Mouse (Mus musculus) myocyte (in vitro differentiated cells): ENCODE data around the gene Fcrla. TPM values are rescaled to one million over a fixed set of nuclear protein-coding genes. Genes with fewer than 3 reads are reported as not detected.

Experiments
- H3K27me3 ChIP-seq: one replicate; pipeline ENCODE4 v1.6.1; 2011; ENCODE audit not compliant: control insufficient read depth, insufficient read depth, insufficient read length
- H3K36me3 ChIP-seq: one replicate; pipeline ENCODE4 v1.6.1; 2011; ENCODE audit not compliant: control insufficient read depth, insufficient read depth
- H3K4me2 ChIP-seq: one replicate; pipeline ENCODE4 v1.6.1; 2011; ENCODE audit warnings: low read depth, control low read depth
- H3K4me3 ChIP-seq: one replicate; pipeline ENCODE4 v1.5.1; 2011; ENCODE audit warnings: mild to moderate bottlenecking, control low read depth, moderate library complexity
- H3K79me2 ChIP-seq: one replicate; pipeline ENCODE4 v1.6.1; 2011; ENCODE audit not compliant: control insufficient read depth, insufficient read depth
- H3ac ChIP-seq: one replicate; pipeline ENCODE4 v1.6.1; 2011; ENCODE audit not compliant: control insufficient read depth, insufficient read length
- CEBPB ChIP-seq: IDR thresholded peaks from 2 replicates; pipeline ENCODE4 v1.6.1; 2011; ENCODE audit warnings: mild to moderate bottlenecking, moderate library complexity; ENCODE audit not compliant: poor library complexity, insufficient read depth, severe bottlenecking
- E2F4 ChIP-seq: IDR thresholded peaks from one replicate; pipeline ENCODE4 v1.6.1; 2011; ENCODE audit warnings: mild to moderate bottlenecking, control low read depth, moderate library complexity; ENCODE audit not compliant: insufficient read depth
- MAX ChIP-seq: IDR thresholded peaks from one replicate; pipeline ENCODE4 v1.6.1; 2011; ENCODE audit warnings: low read depth, mild to moderate bottlenecking, control low read depth
- MYOD1 ChIP-seq, 3 experiments: IDR thresholded peaks; one replicate each; pipeline ENCODE4 v1.6.1; 2011; ENCODE audit warnings: control low read depth in 2 of 3, low read depth in 2 of 3, mild to moderate bottlenecking in 2 of 3, moderate library complexity in 1 of 3; ENCODE audit not compliant: insufficient read length in 2 of 3, control insufficient read depth in 1 of 3
- MYOG ChIP-seq, 3 experiments: IDR thresholded peaks; one replicate each; pipeline ENCODE4 v1.6.1; 2011; ENCODE audit warnings: control low read depth in 2 of 3, low read depth in 2 of 3, mild to moderate bottlenecking in 2 of 3; ENCODE audit not compliant: insufficient read length in 2 of 3, control insufficient read depth in 1 of 3, insufficient read depth in 1 of 3
- POLR2A ChIP-seq: IDR thresholded peaks from one replicate; pipeline ENCODE4 v1.6.1; 2011; ENCODE audit warnings: low read depth, mild to moderate bottlenecking, control low read depth, moderate library complexity; ENCODE audit not compliant: insufficient read length
- POLR2AphosphoS2 ChIP-seq: IDR thresholded peaks from one replicate; pipeline ENCODE4 v1.6.1; 2011; ENCODE audit warnings: low read depth, control low read depth; ENCODE audit not compliant: insufficient read length
- REST ChIP-seq: IDR thresholded peaks from one replicate; pipeline ENCODE4 v1.6.1; 2011; ENCODE audit warnings: mild to moderate bottlenecking, control low read depth, moderate library complexity; ENCODE audit not compliant: insufficient read depth, insufficient read length
- SRF ChIP-seq: IDR thresholded peaks from one replicate; pipeline ENCODE4 v1.6.1; 2011; ENCODE audit warnings: low read depth; ENCODE audit not compliant: control insufficient read depth, insufficient read length
- TCF12 ChIP-seq: IDR thresholded peaks from one replicate; pipeline ENCODE4 v1.6.1; 2011; ENCODE audit warnings: mild to moderate bottlenecking, control low read depth; ENCODE audit not compliant: poor library complexity, insufficient read depth, severe bottlenecking
- TCF3 ChIP-seq: IDR thresholded peaks from one replicate; pipeline ENCODE4 v1.6.1; 2011; ENCODE audit warnings: low read depth, control low read depth; ENCODE audit not compliant: insufficient read length
- USF1 ChIP-seq: IDR thresholded peaks from one replicate; pipeline ENCODE4 v1.6.1; 2011; ENCODE audit warnings: low read depth, mild to moderate bottlenecking, control low read depth, moderate library complexity
- polyA plus RNA-seq: library from polyadenylated mRNA; unstranded; fragments of >200 nt; fragmentation: generic; extraction: Trizol; gene quantifications from one replicate; pipeline ENCODE4 v1.2.1, GENCODE M21; 2012; ENCODE audit warnings: missing spikeins

Gene Fcrla
- polyA plus RNA-seq, 1 experiment, result not detected

GRCm38 (mm10) chr1:170886044-170886458 is 41.3 kb downstream of the Fcrla start:
- H3ac ChIP-seq, result no peak overlapping the region
- H3K79me2 ChIP-seq, result peaks cover 12% of the 10 kb centered on the region
- H3K27me3 ChIP-seq, result no peaks in the 10 kb centered on the region
- TF ChIP-seq TCF12 (no peak), MYOD1 (IDR thresholded peaks at IDR 0.05; ENCODE audit: control insufficient read depth in 1 of 3, insufficient read length in 2 of 3, low read depth in 2 of 3) (no peak), CEBPB (no peak), POLR2AphosphoS2 (no peak), E2F4 (no peak), MAX (no peak), SRF (no peak)
- H3K36me3 ChIP-seq, result no peaks in the 10 kb centered on the region
- no peak overlapping the region for H3K4me3 ChIP-seq
- H3K4me2 ChIP-seq, result no peak overlapping the region

GRCm38 (mm10) chr1:170884978-170885561 is 42.3 kb downstream of the Fcrla start, which contains the start of the genes Gm26620 and Dusp12:
Gene Gm26620 (plus strand): TSS chr1:170885065.
Gene Dusp12 (minus strand): TSS chr1:170885540.
- Histone ChIP-seq H3K27me3 (no peaks in the 10 kb centered on the region), H3K4me2 (peak within 1 kb of the TSS; percentile 95), H3K36me3 (no peaks in the 10 kb centered on the region), H3ac (peak within 1 kb of the TSS; percentile 42), H3K79me2 (peaks cover 12% of the 10 kb centered on the region), H3K4me3 (peak within 1 kb of the TSS; percentile 67)
- TF ChIP-seq POLR2AphosphoS2 (peak; percentile 84), MYOG (IDR thresholded peaks at IDR 0.05; ENCODE audit: control insufficient read depth in 1 of 3, insufficient read depth in 1 of 3, insufficient read length in 2 of 3, low read depth in 2 of 3) (peak in 1 of 3 experiments; percentile 46), POLR2A (peak; percentile 74), USF1 (peak; percentile 26), MAX (no peak), E2F4 (peak; percentile 33), MYOD1 (IDR thresholded peaks at IDR 0.05; ENCODE audit: control insufficient read depth in 1 of 3, insufficient read length in 2 of 3, low read depth in 2 of 3) (peak in 1 of 3 experiments; percentile 4), TCF3 (no peak), SRF (peak; percentile 48), CEBPB (no peak), TCF12 (no peak)

- no peaks in the 10 kb centered on the region for H3K27me3 ChIP-seq
- peak overlapping the region; percentile 42 for H3ac ChIP-seq
- peak overlapping the region; percentile 67 for H3K4me3 ChIP-seq
- H3K4me2 ChIP-seq, result peak overlapping the region; percentile 95
- H3K79me2 ChIP-seq, result peaks cover 12% of the 10 kb centered on the region
- H3K36me3 ChIP-seq, result peaks cover 4% of the 10 kb centered on the region
- TF ChIP-seq TCF12, result no peak
- TF ChIP-seq E2F4, result no peak
- no peak for TF ChIP-seq MYOG (IDR thresholded peaks at IDR 0.05; ENCODE audit: control insufficient read depth in 1 of 3, insufficient read depth in 1 of 3, insufficient read length in 2 of 3, low read depth in 2 of 3)
- no peak for TF ChIP-seq POLR2AphosphoS2
- TF ChIP-seq POLR2A, result no peak
- TF ChIP-seq REST, result no peak
- TF ChIP-seq USF1, result no peak
- no peak for TF ChIP-seq TCF3
- TF ChIP-seq MYOD1 (IDR thresholded peaks at IDR 0.05; ENCODE audit: control insufficient read depth in 1 of 3, insufficient read length in 2 of 3, low read depth in 2 of 3), result no peak
- TF ChIP-seq SRF, result no peak
- TF ChIP-seq MAX, result no peak
- TF ChIP-seq CEBPB, result no peak
Observed at GRCm38 (mm10) chr1:170884390-170884789, 43.0 kb downstream of the Fcrla start.

- Histone ChIP-seq H3K4me2 (no peak overlapping the region), H3K27me3 (no peaks in the 10 kb centered on the region), H3K36me3 (peaks cover 4% of the 10 kb centered on the region), H3K4me3 (no peak overlapping the region), H3K79me2 (peaks cover 12% of the 10 kb centered on the region), H3ac (no peak overlapping the region)
- TF ChIP-seq SRF, result no peak
- TF ChIP-seq MAX, result no peak
- no peak for TF ChIP-seq USF1
- no peak for TF ChIP-seq POLR2AphosphoS2
- no peak for TF ChIP-seq MYOD1 (IDR thresholded peaks at IDR 0.05; ENCODE audit: control insufficient read depth in 1 of 3, insufficient read length in 2 of 3, low read depth in 2 of 3)
- TF ChIP-seq REST, result no peak
- no peak for TF ChIP-seq TCF3
- no peak for TF ChIP-seq TCF12
- TF ChIP-seq MYOG (IDR thresholded peaks at IDR 0.05; ENCODE audit: control insufficient read depth in 1 of 3, insufficient read depth in 1 of 3, insufficient read length in 2 of 3, low read depth in 2 of 3), result no peak
- TF ChIP-seq POLR2A, result no peak
- TF ChIP-seq E2F4, result no peak
- no peak for TF ChIP-seq CEBPB
Observed at GRCm38 (mm10) chr1:170882915-170883485, 44.4 kb downstream of the Fcrla start.
